Mouse (Mus musculus) heart, adult 2 months (tissue): ENCODE data around the gene Ttc27. TPM values are rescaled to one million over a fixed set of nuclear protein-coding genes. Genes with fewer than 3 reads are reported as not detected.

Experiments used
- DNase-seq, 2 experiments: peaks; one replicate each; pipeline ENCODE4 v3.0.0; 2021
- H3K27ac ChIP-seq: fragments of 200-600 bp; 2 replicates; pipeline ENCODE4 v1.8.1; 2022
- H3K27me3 ChIP-seq: fragments of 200-500 bp; 2 replicates; pipeline ENCODE4 v1.6.1; 2012; ENCODE audit warnings: mild to moderate bottlenecking, low read length, inconsistent platforms, mixed read lengths; ENCODE audit not compliant: control insufficient read depth, insufficient read depth
- H3K36me3 ChIP-seq: fragments of 200-500 bp; 2 replicates; pipeline ENCODE4 v1.6.1; 2012; ENCODE audit warnings: low read length, inconsistent platforms; ENCODE audit not compliant: control insufficient read depth, insufficient read depth
- H3K4me1 ChIP-seq: fragments of 200-500 bp; 2 replicates; pipeline ENCODE4 v1.6.1; 2011; ENCODE audit warnings: low read length; ENCODE audit not compliant: control insufficient read depth, insufficient read depth
- H3K4me3 ChIP-seq: fragments of 200-600 bp; 2 replicates; pipeline ENCODE4 v1.8.1; 2022
- H3K79me2 ChIP-seq: fragments of 200-500 bp; replicated peaks from 2 replicates; pipeline ENCODE4 v1.6.1; 2012; ENCODE audit warnings: mild to moderate bottlenecking, inconsistent platforms, low read length, moderate library complexity, mixed read lengths; ENCODE audit not compliant: control insufficient read depth, insufficient read depth
- H3K9ac ChIP-seq: fragments of 200-500 bp; 2 replicates; pipeline ENCODE4 v1.6.1; 2012; ENCODE audit warnings: low read depth, mild to moderate bottlenecking, control low read depth, inconsistent platforms, low read length, mixed read lengths
- CTCF ChIP-seq: fragments of 200-600 bp; IDR thresholded peaks from 2 replicates; pipeline ENCODE4 v1.8.1; 2022; ENCODE audit warnings: antibody characterized with exemption, mild to moderate bottlenecking, moderate library complexity
- EP300 ChIP-seq: fragments of 200-500 bp; IDR thresholded peaks from 2 replicates; pipeline ENCODE4 v1.6.1; 2011; ENCODE audit warnings: low read depth, low read length, control low read depth; ENCODE audit not compliant: insufficient read depth
- POLR2A ChIP-seq: fragments of 200-500 bp; IDR thresholded peaks from 2 replicates; pipeline ENCODE4 v1.6.1; 2011; ENCODE audit warnings: mild to moderate bottlenecking, low read depth, low read length, control low read depth; ENCODE audit not compliant: insufficient read depth
- WGBS: fragments of 180-500 bp; shearing (Covaris S2); methylation state at CpG from one replicate; pipeline ENCODE4 v1.1.7; 2018; 5-methylcytosine and 5-hydroxymethylcytosine counted together
- intact Hi-C: fragments of 180-260 bp; cut with DNase I; formaldehyde crosslinking; loops from one replicate; pipeline ENCODE4 v1.15.1; 2025
- polyA plus RNA-seq: library from polyadenylated mRNA; depleted of rRNA; stranded (reverse); fragments of >200 nt; gene quantifications from 2 replicates; pipeline ENCODE4 v1.2.3, GENCODE M21; 2012
- total RNA-seq, 2 experiments: library from RNA; stranded (reverse); gene quantifications; 2 replicates each; pipeline ENCODE4 v1.2.3; 2021

The Ttc27 gene
- total and polyA plus RNA-seq, 3 experiments = 3.5 to 16.0 (median 13.3) TPM

DNA sequence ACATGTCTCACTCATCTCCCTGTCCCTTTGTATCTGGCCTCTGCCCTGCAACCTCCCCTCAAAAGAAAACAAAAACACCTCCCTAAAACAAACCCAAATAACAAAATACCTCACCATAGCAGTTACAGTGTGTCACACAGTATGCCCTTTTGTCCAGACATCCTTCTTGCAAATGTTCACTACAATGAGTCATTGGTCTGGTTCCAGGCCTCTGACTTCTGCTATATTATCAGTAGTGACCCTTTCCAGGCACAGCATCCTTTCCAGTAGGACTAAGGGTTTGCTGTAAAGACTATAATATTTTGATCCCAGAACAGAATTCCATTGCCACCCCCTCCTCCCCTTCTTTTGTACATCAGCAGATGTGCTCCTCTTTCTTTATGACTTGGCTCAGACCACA is 64.4 kb downstream of the Ttc27 start:
- intact Hi-C loops = no loop called here
- Histone ChIP-seq H3K79me2 (no peaks in the 10 kb centered on the region), H3K4me3 (no peak overlapping the region), H3K9ac (no peak overlapping the region), H3K27me3 (no peaks in the 10 kb centered on the region), H3K27ac (no peak overlapping the region), H3K4me1 (no peaks in the 10 kb centered on the region), H3K36me3 (no peaks in the 10 kb centered on the region)
- no peak for DNase-seq
- TF ChIP-seq POLR2A (no peak), CTCF (no peak), EP300 (no peak)

DNA sequence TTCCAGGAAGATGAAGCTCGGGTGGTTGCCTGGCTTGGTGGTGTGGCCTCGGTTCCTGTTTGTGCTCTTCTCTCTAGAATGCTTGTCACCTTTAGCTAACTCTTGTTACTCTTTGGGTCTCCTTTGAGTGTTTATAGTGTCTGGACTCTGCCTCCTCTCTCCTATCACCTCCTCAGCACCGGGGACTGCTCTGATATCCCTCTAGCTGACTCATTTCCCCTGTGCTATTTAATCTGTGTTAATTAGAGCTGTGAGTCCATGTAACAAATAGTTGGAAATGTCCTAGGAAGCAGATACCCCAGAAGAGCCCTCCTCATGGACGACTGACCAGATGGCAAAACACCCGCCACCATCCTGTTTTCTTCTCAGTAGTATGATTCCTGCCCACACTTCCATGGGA is 68.1 kb downstream of the Ttc27 start:
- intact Hi-C loops = no loop called here
- Histone ChIP-seq H3K4me3 (no peak overlapping the region), H3K36me3 (no peaks in the 10 kb centered on the region; the same call in 1 of the 2 replicates), H3K27me3 (no peaks in the 10 kb centered on the region), H3K27ac (no peak overlapping the region), H3K79me2 (no peaks in the 10 kb centered on the region), H3K4me1 (no peaks in the 10 kb centered on the region), H3K9ac (no peak overlapping the region)
- no peak for TF ChIP-seq POLR2A
- no peak for TF ChIP-seq EP300
- no peak for TF ChIP-seq CTCF
- DNase-seq = no peak
- WGBS = 51% methylated on average over 5 of the region's 5 CpGs

DNA sequence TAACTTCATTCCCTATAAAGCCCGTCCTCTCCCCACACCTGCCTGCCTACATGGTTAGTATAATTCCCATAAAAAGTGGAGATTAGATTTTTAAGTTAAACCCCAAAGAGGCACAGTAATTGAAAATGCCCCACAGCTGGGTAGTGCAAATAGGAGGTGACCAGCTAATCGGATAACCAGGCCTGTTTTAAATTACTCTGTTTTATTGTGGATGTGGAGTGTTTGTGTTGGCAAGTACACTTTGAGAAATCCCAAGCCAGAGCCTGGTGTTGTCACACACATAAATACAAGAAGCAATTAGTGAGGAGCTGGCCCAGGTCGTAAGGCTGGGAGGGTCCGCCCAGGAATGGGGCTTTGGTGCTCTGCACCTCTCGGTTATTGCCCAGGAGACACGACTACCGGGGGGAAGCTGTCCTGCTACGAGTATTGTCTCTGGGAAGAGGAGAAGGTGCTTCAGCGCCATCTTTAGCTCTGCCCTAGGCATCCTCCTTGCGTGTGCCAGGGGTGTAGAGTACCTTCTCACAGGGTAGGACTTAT is 68.7 kb downstream of the Ttc27 start:
- Histone ChIP-seq H3K27ac (no peak overlapping the region), H3K79me2 (no peaks in the 10 kb centered on the region), H3K27me3 (no peaks in the 10 kb centered on the region), H3K36me3 (no peaks in the 10 kb centered on the region; the same call in 1 of the 2 replicates), H3K4me3 (no peak overlapping the region), H3K4me1 (no peaks in the 10 kb centered on the region), H3K9ac (no peak overlapping the region)
- DNase-seq = no peak
- no peak for TF ChIP-seq CTCF
- TF ChIP-seq POLR2A = no peak
- no peak for TF ChIP-seq EP300
- WGBS = 80% methylated on average over 10 of the region's 10 CpGs
- intact Hi-C loops = no loop called here

DNA sequence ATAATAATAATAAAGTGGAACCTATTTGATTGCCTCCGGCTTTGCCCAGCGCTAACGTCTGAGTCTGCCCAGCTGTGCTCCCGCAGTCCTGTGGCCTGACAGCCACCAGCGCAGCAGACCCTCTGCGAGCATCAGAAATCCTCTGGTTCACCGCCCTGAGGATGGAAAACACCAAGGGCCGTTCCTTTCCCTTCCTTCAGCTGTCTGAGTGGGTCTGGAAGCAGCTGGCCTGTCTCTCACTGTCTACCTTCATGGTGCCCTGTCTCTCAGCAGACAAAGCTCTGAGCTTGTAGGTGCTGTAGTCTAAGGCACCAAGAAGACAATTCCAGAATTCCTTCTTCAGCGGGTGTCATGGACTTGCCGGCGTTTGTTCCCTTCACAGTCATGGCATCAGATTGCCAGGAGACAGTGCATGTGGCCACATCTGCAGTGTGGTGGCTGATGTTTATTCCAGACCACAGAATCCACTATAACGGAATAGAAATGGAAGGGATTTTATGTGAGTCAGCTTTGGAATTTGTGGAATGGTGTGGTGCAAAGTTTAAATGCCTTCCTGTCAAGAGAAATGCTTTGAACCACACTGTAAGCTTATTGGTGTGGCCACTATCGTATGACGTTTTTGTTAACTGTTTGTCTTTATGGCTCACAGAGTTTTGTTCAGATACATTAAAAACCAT is 78.6 kb downstream of the Ttc27 start:
- Histone ChIP-seq H3K27me3 (no peaks in the 10 kb centered on the region), H3K9ac (no peak overlapping the region), H3K27ac (no peak overlapping the region), H3K36me3 (no peaks in the 10 kb centered on the region), H3K4me3 (no peak overlapping the region), H3K4me1 (no peaks in the 10 kb centered on the region), H3K79me2 (no peaks in the 10 kb centered on the region)
- TF ChIP-seq EP300 = no peak
- no peak for TF ChIP-seq POLR2A
- no peak for TF ChIP-seq CTCF
- 84% methylated on average over 14 of the region's 14 CpGs for WGBS
- DNase-seq = no peak
- intact Hi-C loops = no loop called here

DNA sequence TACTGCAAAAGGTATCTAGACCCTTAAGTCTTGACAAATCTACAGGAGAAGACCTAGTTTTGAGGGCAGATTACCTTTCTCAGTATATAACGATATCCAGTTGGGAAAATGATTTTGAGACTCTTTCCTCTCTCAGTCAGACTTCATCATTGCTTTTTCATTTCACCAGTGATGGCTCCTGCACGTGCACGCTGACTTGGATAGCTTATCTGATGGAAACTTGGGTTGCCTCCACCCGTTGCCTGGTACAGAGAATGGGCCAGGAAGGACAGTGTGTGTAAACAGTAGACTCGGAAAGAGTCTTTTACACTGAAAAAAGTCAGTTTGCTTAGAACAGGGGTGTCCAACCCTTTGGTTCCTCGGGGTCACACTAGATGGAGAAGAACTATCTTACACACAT is 82.3 kb downstream of the Ttc27 start:
- Histone ChIP-seq H3K36me3 (no peaks in the 10 kb centered on the region), H3K4me1 (no peaks in the 10 kb centered on the region), H3K9ac (no peak overlapping the region), H3K27ac (no peak overlapping the region), H3K79me2 (no peaks in the 10 kb centered on the region), H3K27me3 (no peaks in the 10 kb centered on the region), H3K4me3 (no peak overlapping the region)
- WGBS = 80% methylated on average over 6 of the region's 6 CpGs
- intact Hi-C loops = loop anchor here (10.0 kb wide), 1 partner anchor 735 kb away; no protein-coding TSS in a partner anchor
- TF ChIP-seq POLR2A = no peak
- TF ChIP-seq CTCF = no peak
- no peak for TF ChIP-seq EP300
- DNase-seq = no peak

DNA sequence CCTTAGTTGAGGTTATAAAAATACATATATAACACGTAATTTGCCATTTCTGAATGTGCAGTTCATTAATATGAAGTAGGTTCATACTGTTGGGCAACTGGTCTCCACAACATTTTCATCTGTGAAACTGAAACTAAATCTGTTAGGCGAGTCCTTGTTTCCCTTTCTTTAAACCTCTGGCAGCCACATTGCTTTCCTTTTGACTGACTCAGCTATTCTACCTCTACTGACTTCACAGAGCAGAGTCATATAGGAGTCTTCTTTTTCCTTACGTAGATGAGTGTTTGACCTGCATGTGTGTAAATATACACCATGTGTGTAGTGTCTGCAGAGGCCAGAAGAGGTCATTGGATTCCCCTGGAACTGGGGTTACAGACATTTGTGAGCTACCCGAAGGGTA is 85.2 kb downstream of the Ttc27 start:
- no peak for DNase-seq
- intact Hi-C loops = loop anchor here (10.0 kb wide), 1 partner anchor 732 kb away; no protein-coding TSS in a partner anchor
- Histone ChIP-seq H3K36me3 (no peaks in the 10 kb centered on the region), H3K27me3 (no peaks in the 10 kb centered on the region), H3K27ac (no peak overlapping the region), H3K4me3 (no peak overlapping the region), H3K9ac (no peak overlapping the region), H3K79me2 (no peaks in the 10 kb centered on the region), H3K4me1 (no peaks in the 10 kb centered on the region)
- TF ChIP-seq EP300 = no peak
- TF ChIP-seq POLR2A = no peak
- TF ChIP-seq CTCF = no peak
- WGBS = 86% methylated on average over 4 of the region's 4 CpGs
